Mouse (Mus musculus) fat pad, adult 2 months (tissue): Measurements from ENCODE around the gene Rubcn.

Experiments used
- DNase-seq: peaks from one replicate; pipeline ENCODE4 v3.0.0-alpha.2; 2011; ENCODE audit warnings: low read depth, low spot score; ENCODE audit errors: extremely low read depth

Rubcn gene

GRCm38 (mm10) chr16:32776676-32777075 lies 100.9 kb downstream of the Rubcn start:
- no peak for DNase-seq
